Mouse (Mus musculus): ENCODE data around the gene Mgmt. TPM values are rescaled to one million over a fixed set of nuclear protein-coding genes. Genes with fewer than 3 reads are reported as not detected.

Mgmt gene
- polyA plus RNA-seq, 1 experiment = 0.88 TPM

- no peak overlapping the region for H3K27ac ChIP-seq (ENCODE audit: control insufficient read depth, insufficient read depth, low read depth, low read length)
- no peak for TF ChIP-seq POLR2A (IDR thresholded peaks at IDR 0.05; ENCODE audit: control insufficient read depth, low read depth, low read length)
- TF ChIP-seq CTCF (IDR thresholded peaks at IDR 0.05; ENCODE audit: control insufficient read depth, insufficient read depth, insufficient replicate concordance, low read depth, low read length) = no peak
- H3K4me1 ChIP-seq (ENCODE audit: control insufficient read depth, insufficient read depth, low read length) = no peaks in the 10 kb centered on the region
- no peaks in the 10 kb centered on the region for H3K36me3 ChIP-seq (ENCODE audit: control insufficient read depth, insufficient read depth, low read length)
- no peaks in the 10 kb centered on the region for H3K27me3 ChIP-seq (ENCODE audit: control insufficient read depth, insufficient read depth, low read length)
- no peak overlapping the region for H3K4me3 ChIP-seq (ENCODE audit: control insufficient read depth, low read depth, low read length)
Observed at GRCm38 (mm10) chr7:137102606-137103195, 208.3 kb downstream of the Mgmt start.

DNA sequence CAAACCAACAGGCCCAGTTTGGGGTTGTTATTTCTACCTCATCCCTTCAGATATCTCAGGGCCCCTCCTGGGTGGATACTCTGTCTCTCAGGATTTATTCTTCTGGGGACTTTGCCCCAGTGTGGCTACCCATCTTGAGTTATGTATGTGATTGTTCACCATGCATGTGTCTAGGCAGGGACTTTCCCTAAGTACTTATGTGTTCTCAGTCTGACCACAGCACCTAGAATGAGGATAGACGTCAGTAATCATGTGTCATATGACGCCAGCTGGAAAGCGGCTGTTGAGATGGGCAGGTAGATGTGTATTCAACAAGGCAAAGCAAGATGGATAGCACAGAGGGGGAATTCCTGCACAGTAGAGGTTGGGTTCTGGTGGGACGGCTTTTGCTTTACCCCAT is 217.7 kb downstream of the Mgmt start:
- H3K4me1 ChIP-seq (ENCODE audit: control insufficient read depth, insufficient read depth, low read length) = no peaks in the 10 kb centered on the region
- H3K27me3 ChIP-seq (ENCODE audit: control insufficient read depth, insufficient read depth, low read length) = no peaks in the 10 kb centered on the region
- H3K36me3 ChIP-seq (ENCODE audit: control insufficient read depth, insufficient read depth, low read length) = no peaks in the 10 kb centered on the region
- TF ChIP-seq POLR2A (IDR thresholded peaks at IDR 0.05; ENCODE audit: control insufficient read depth, low read depth, low read length) (no peak), CTCF (IDR thresholded peaks at IDR 0.05; ENCODE audit: control insufficient read depth, insufficient read depth, insufficient replicate concordance, low read depth, low read length) (no peak)
- no peak overlapping the region for H3K4me3 ChIP-seq (ENCODE audit: control insufficient read depth, low read depth, low read length)
- no peak overlapping the region for H3K27ac ChIP-seq (ENCODE audit: control insufficient read depth, insufficient read depth, low read depth, low read length)

- H3K4me3 ChIP-seq (ENCODE audit: control insufficient read depth, low read depth, low read length) = no peak overlapping the region
- H3K27me3 ChIP-seq (ENCODE audit: control insufficient read depth, insufficient read depth, low read length) = no peaks in the 10 kb centered on the region
- H3K4me1 ChIP-seq (ENCODE audit: control insufficient read depth, insufficient read depth, low read length) = no peaks in the 10 kb centered on the region
- TF ChIP-seq CTCF (IDR thresholded peaks at IDR 0.05; ENCODE audit: control insufficient read depth, insufficient read depth, insufficient replicate concordance, low read depth, low read length) = no peak
- TF ChIP-seq POLR2A (IDR thresholded peaks at IDR 0.05; ENCODE audit: control insufficient read depth, low read depth, low read length) = no peak
- no peak overlapping the region for H3K27ac ChIP-seq (ENCODE audit: control insufficient read depth, insufficient read depth, low read depth, low read length)
- no peaks in the 10 kb centered on the region for H3K36me3 ChIP-seq (ENCODE audit: control insufficient read depth, insufficient read depth, low read length)
Observed at GRCm38 (mm10) chr7:137116246-137116645, 221.8 kb downstream of the Mgmt start.

- no peaks in the 10 kb centered on the region for H3K36me3 ChIP-seq (ENCODE audit: control insufficient read depth, insufficient read depth, low read length)
- no peak overlapping the region for H3K27ac ChIP-seq (ENCODE audit: control insufficient read depth, insufficient read depth, low read depth, low read length)
- H3K27me3 ChIP-seq (ENCODE audit: control insufficient read depth, insufficient read depth, low read length) = no peaks in the 10 kb centered on the region
Observed at GRCm38 (mm10) chr7:137121243-137121858, 226.9 kb downstream of the Mgmt start.

GRCm38 (mm10) chr7:137128726-137129125 is 234.3 kb downstream of the Mgmt start:
- H3K36me3 ChIP-seq (ENCODE audit: control insufficient read depth, insufficient read depth, low read length) = no peaks in the 10 kb centered on the region
- no peaks in the 10 kb centered on the region for H3K4me1 ChIP-seq (ENCODE audit: control insufficient read depth, insufficient read depth, low read length)
- H3K27ac ChIP-seq (ENCODE audit: control insufficient read depth, insufficient read depth, low read depth, low read length) = no peak overlapping the region
- H3K27me3 ChIP-seq (ENCODE audit: control insufficient read depth, insufficient read depth, low read length) = no peaks in the 10 kb centered on the region
- TF ChIP-seq CTCF (IDR thresholded peaks at IDR 0.05; ENCODE audit: control insufficient read depth, insufficient read depth, insufficient replicate concordance, low read depth, low read length) (no peak), POLR2A (IDR thresholded peaks at IDR 0.05; ENCODE audit: control insufficient read depth, low read depth, low read length) (no peak)
- no peak overlapping the region for H3K4me3 ChIP-seq (ENCODE audit: control insufficient read depth, low read depth, low read length)

More at GRCm38 (mm10) chr7:137121243-137121858, 226.9 kb downstream of the Mgmt start:
- no peaks in the 10 kb centered on the region for H3K4me1 ChIP-seq (ENCODE audit: control insufficient read depth, insufficient read depth, low read length)
- H3K4me3 ChIP-seq (ENCODE audit: control insufficient read depth, low read depth, low read length) = peak overlapping the region; percentile 86
- no peak for TF ChIP-seq POLR2A (IDR thresholded peaks at IDR 0.05; ENCODE audit: control insufficient read depth, low read depth, low read length)

- Histone ChIP-seq H3K36me3 (ENCODE audit: control insufficient read depth, insufficient read depth, low read length) (no peaks in the 10 kb centered on the region), H3K27me3 (ENCODE audit: control insufficient read depth, insufficient read depth, low read length) (no peaks in the 10 kb centered on the region), H3K4me1 (ENCODE audit: control insufficient read depth, insufficient read depth, low read length) (no peaks in the 10 kb centered on the region), H3K4me3 (ENCODE audit: control insufficient read depth, low read depth, low read length) (no peak overlapping the region), H3K27ac (ENCODE audit: control insufficient read depth, insufficient read depth, low read depth, low read length) (no peak overlapping the region)
- TF ChIP-seq POLR2A (IDR thresholded peaks at IDR 0.05; ENCODE audit: control insufficient read depth, low read depth, low read length) = no peak
- no peak for TF ChIP-seq CTCF (IDR thresholded peaks at IDR 0.05; ENCODE audit: control insufficient read depth, insufficient read depth, insufficient replicate concordance, low read depth, low read length)
Observed at GRCm38 (mm10) chr7:137130211-137130610, 235.8 kb downstream of the Mgmt start.

GRCm38 (mm10) chr7:137131957-137132356 is 237.5 kb downstream of the Mgmt start:
- TF ChIP-seq POLR2A (IDR thresholded peaks at IDR 0.05; ENCODE audit: control insufficient read depth, low read depth, low read length) (no peak), CTCF (IDR thresholded peaks at IDR 0.05; ENCODE audit: control insufficient read depth, insufficient read depth, insufficient replicate concordance, low read depth, low read length) (no peak)
- no peaks in the 10 kb centered on the region for H3K4me1 ChIP-seq (ENCODE audit: control insufficient read depth, insufficient read depth, low read length)
- no peaks in the 10 kb centered on the region for H3K27me3 ChIP-seq (ENCODE audit: control insufficient read depth, insufficient read depth, low read length)
- no peaks in the 10 kb centered on the region for H3K36me3 ChIP-seq (ENCODE audit: control insufficient read depth, insufficient read depth, low read length)
- H3K27ac ChIP-seq (ENCODE audit: control insufficient read depth, insufficient read depth, low read depth, low read length) = no peak overlapping the region
- no peak overlapping the region for H3K4me3 ChIP-seq (ENCODE audit: control insufficient read depth, low read depth, low read length)

All from testis, adult 2 months (tissue).